Mouse (Mus musculus) MEL (cell line): ENCODE results near the gene Snx29. TPM values are rescaled to one million over a fixed set of nuclear protein-coding genes. Genes with fewer than 3 reads are reported as not detected.

Source experiments
- DNase-seq: peaks from one replicate; pipeline ENCODE4 v3.0.0; 2011; ENCODE audit warnings: low read depth, low spot score
- H3K27ac ChIP-seq: 2 replicates; pipeline ENCODE4 v1.5.1; 2012; ENCODE audit warnings: low read depth, mild to moderate bottlenecking, control low read depth, low read length, moderate library complexity; ENCODE audit not compliant: control insufficient read depth
- H3K27me3 ChIP-seq, 2 experiments: fragments of 150-350 bp in 1 of 2; sonication (generic) in 1 of 2; 2 replicates each; pipeline ENCODE4 v1.6.1; 2012; ENCODE audit warnings: low read length in 2 of 2, mild to moderate bottlenecking in 2 of 2, improper control_type of control experiment in 1 of 2, moderate library complexity in 1 of 2; ENCODE audit not compliant: insufficient read depth in 2 of 2, control insufficient read depth in 1 of 2
- H3K36me3 ChIP-seq, 2 experiments: 2 replicates each; pipeline ENCODE4 v1.6.1; 2012 to 2014; ENCODE audit warnings: low read length in 2 of 2, improper control_type of control experiment in 1 of 2, inconsistent platforms in 1 of 2, mild to moderate bottlenecking in 1 of 2; ENCODE audit not compliant: insufficient read depth in 2 of 2, control insufficient read depth in 1 of 2
- H3K4me1 ChIP-seq, 2 experiments: fragments of 150-350 bp in 1 of 2; sonication (generic) in 1 of 2; 2 replicates each; pipeline ENCODE4 v1.6.1; 2012; ENCODE audit warnings: low read length in 2 of 2, improper control_type of control experiment in 1 of 2, mild to moderate bottlenecking in 1 of 2; ENCODE audit not compliant: insufficient read depth in 2 of 2, control insufficient read depth in 1 of 2
- H3K4me3 ChIP-seq, 2 experiments: fragments of 150-350 bp in 1 of 2; sonication (generic) in 1 of 2; 2 replicates each; pipeline ENCODE4 v1.5.1; 2012; ENCODE audit warnings: low read depth in 2 of 2, low read length in 2 of 2, mild to moderate bottlenecking in 2 of 2, moderate library complexity in 2 of 2, control low read depth in 1 of 2, improper control_type of control experiment in 1 of 2; ENCODE audit not compliant: control insufficient read depth in 1 of 2, insufficient read depth in 1 of 2
- H3K79me2 ChIP-seq: 2 replicates; pipeline ENCODE4 v1.6.1; 2012; ENCODE audit warnings: mild to moderate bottlenecking, low read length, moderate library complexity; ENCODE audit not compliant: control insufficient read depth, poor library complexity, insufficient read depth
- H3K9ac ChIP-seq: 2 replicates; pipeline ENCODE4 v1.6.1; 2012; ENCODE audit warnings: low read depth, mild to moderate bottlenecking, control low read depth, low read length, moderate library complexity; ENCODE audit not compliant: control insufficient read depth, poor library complexity, severe bottlenecking
- H3K9me3 ChIP-seq: fragments of 150-350 bp; sonication (generic); replicated peaks from 2 replicates; pipeline ENCODE4 v1.6.1; 2012; ENCODE audit warnings: mild to moderate bottlenecking, low read length, improper control_type of control experiment, moderate library complexity; ENCODE audit not compliant: insufficient read depth
- E2F4 ChIP-seq: IDR thresholded peaks from 2 replicates; pipeline ENCODE4 v1.6.1; 2011; ENCODE audit warnings: low read depth, low read length, improper control_type of control experiment, borderline replicate concordance
- ELF1 ChIP-seq: IDR thresholded peaks from 2 replicates; pipeline ENCODE4 v1.6.1; 2014; ENCODE audit warnings: low read depth, mild to moderate bottlenecking, inconsistent platforms, low read length, improper control_type of control experiment, moderate library complexity
- EP300 ChIP-seq, 2 experiments: IDR thresholded peaks; 2 replicates each; pipeline ENCODE4 v1.6.1; 2011; ENCODE audit warnings: improper control_type of control experiment in 2 of 2, low read length in 2 of 2, low read depth in 1 of 2, mild to moderate bottlenecking in 1 of 2
- ETS1 ChIP-seq: IDR thresholded peaks from 2 replicates; pipeline ENCODE4 v1.6.1; 2012; ENCODE audit warnings: low read depth, mild to moderate bottlenecking, inconsistent platforms, low read length, improper control_type of control experiment, moderate library complexity
- GABPA ChIP-seq: IDR thresholded peaks from 2 replicates; pipeline ENCODE4 v1.6.1; 2012; ENCODE audit warnings: low read depth, mild to moderate bottlenecking, inconsistent platforms, low read length, improper control_type of control experiment, moderate library complexity
- JUND ChIP-seq: IDR thresholded peaks from 2 replicates; pipeline ENCODE4 v1.6.1; 2011; ENCODE audit warnings: low read depth, mild to moderate bottlenecking, improper control_type of control experiment, low read length
- MAFK ChIP-seq: IDR thresholded peaks from 2 replicates; pipeline ENCODE4 v1.6.1; 2011; ENCODE audit warnings: low read depth, mild to moderate bottlenecking, low read length, improper control_type of control experiment, borderline replicate concordance
- MAZ ChIP-seq: IDR thresholded peaks from 2 replicates; pipeline ENCODE4 v1.6.1; 2012; ENCODE audit warnings: low read depth, mild to moderate bottlenecking, inconsistent platforms, low read length, improper control_type of control experiment
- MEF2A ChIP-seq: IDR thresholded peaks from 2 replicates; pipeline ENCODE4 v1.6.1; 2014; ENCODE audit warnings: low read depth, mild to moderate bottlenecking, inconsistent platforms, low read length, improper control_type of control experiment; ENCODE audit not compliant: poor library complexity, insufficient replicate concordance, severe bottlenecking; ENCODE audit errors: extremely low read depth
- MXI1 ChIP-seq: IDR thresholded peaks from 2 replicates; pipeline ENCODE4 v1.6.1; 2011; ENCODE audit warnings: mild to moderate bottlenecking, low read depth, low read length, improper control_type of control experiment
- MYC ChIP-seq: IDR thresholded peaks from 2 replicates; pipeline ENCODE4 v1.6.1; 2011; ENCODE audit warnings: low read depth, mild to moderate bottlenecking, low read length, improper control_type of control experiment, moderate library complexity
- NELFE ChIP-seq: IDR thresholded peaks from 2 replicates; pipeline ENCODE4 v1.6.1; 2011; ENCODE audit warnings: low read depth, low read length, improper control_type of control experiment
- NRF1 ChIP-seq: IDR thresholded peaks from 2 replicates; pipeline ENCODE4 v1.6.1; 2014; ENCODE audit warnings: low read depth, mild to moderate bottlenecking, inconsistent platforms, low read length, improper control_type of control experiment, moderate library complexity; ENCODE audit not compliant: poor library complexity, insufficient read depth, severe bottlenecking
- POLR2A ChIP-seq, 2 experiments: IDR thresholded peaks; 2 replicates each; pipeline ENCODE4 v1.6.1; 2011 to 2012; ENCODE audit warnings: low read length in 2 of 2, mild to moderate bottlenecking in 2 of 2, control low read depth in 1 of 2, improper control_type of control experiment in 1 of 2, low read depth in 1 of 2, moderate library complexity in 1 of 2; ENCODE audit not compliant: control insufficient read depth in 1 of 2, insufficient read depth in 1 of 2, poor library complexity in 1 of 2
- POLR2AphosphoS2 ChIP-seq: IDR thresholded peaks from 2 replicates; pipeline ENCODE4 v1.6.1; 2011; ENCODE audit warnings: low read length, improper control_type of control experiment
- POLR2AphosphoS5 ChIP-seq: IDR thresholded peaks from 2 replicates; pipeline ENCODE4 v1.6.1; 2012; ENCODE audit warnings: low read depth, borderline replicate concordance, mild to moderate bottlenecking, inconsistent platforms, low read length, moderate library complexity, mixed read lengths
- RAD21 ChIP-seq: IDR thresholded peaks from 2 replicates; pipeline ENCODE4 v1.6.1; 2011; ENCODE audit warnings: mild to moderate bottlenecking, low read depth, low read length, improper control_type of control experiment
- RCOR1 ChIP-seq: IDR thresholded peaks from 2 replicates; pipeline ENCODE4 v1.6.1; 2012; ENCODE audit warnings: low read depth, mild to moderate bottlenecking, inconsistent platforms, low read length, improper control_type of control experiment
- SIN3A ChIP-seq: IDR thresholded peaks from 2 replicates; pipeline ENCODE4 v1.6.1; 2012; ENCODE audit warnings: low read length, improper control_type of control experiment, inconsistent platforms
- SMC3 ChIP-seq: IDR thresholded peaks from 2 replicates; pipeline ENCODE4 v1.6.1; 2011; ENCODE audit warnings: low read depth, low read length, improper control_type of control experiment
- TAL1 ChIP-seq: IDR thresholded peaks from 2 replicates; pipeline ENCODE4 v1.6.1; 2012; ENCODE audit warnings: mild to moderate bottlenecking, inconsistent platforms, low read length, moderate library complexity, mixed read lengths
- TCF12 ChIP-seq: IDR thresholded peaks from 2 replicates; pipeline ENCODE4 v1.6.1; 2014; ENCODE audit warnings: low read depth, mild to moderate bottlenecking, inconsistent platforms, low read length, improper control_type of control experiment, moderate library complexity
- UBTF ChIP-seq: IDR thresholded peaks from 2 replicates; pipeline ENCODE4 v1.6.1; 2012; ENCODE audit warnings: low read depth, mild to moderate bottlenecking, inconsistent platforms, low read length, improper control_type of control experiment, moderate library complexity, borderline replicate concordance; ENCODE audit not compliant: insufficient read depth
- USF1 ChIP-seq: IDR thresholded peaks from 2 replicates; pipeline ENCODE4 v1.6.1; 2014; ENCODE audit warnings: low read depth, mild to moderate bottlenecking, inconsistent platforms, low read length, improper control_type of control experiment, moderate library complexity
- USF2 ChIP-seq, 2 experiments: IDR thresholded peaks; 2 replicates each; pipeline ENCODE4 v1.6.1; 2011 to 2012; ENCODE audit warnings: improper control_type of control experiment in 2 of 2, low read length in 2 of 2, borderline replicate concordance in 1 of 2, inconsistent platforms in 1 of 2, low read depth in 1 of 2, mild to moderate bottlenecking in 1 of 2; ENCODE audit not compliant: insufficient read depth in 1 of 2
- ZC3H11A ChIP-seq: IDR thresholded peaks from 2 replicates; pipeline ENCODE4 v1.6.1; 2012; ENCODE audit warnings: low read depth, mild to moderate bottlenecking, inconsistent platforms, low read length, improper control_type of control experiment
- ZKSCAN1 ChIP-seq: IDR thresholded peaks from 2 replicates; pipeline ENCODE4 v1.6.1; 2012; ENCODE audit warnings: low read depth, mild to moderate bottlenecking, inconsistent platforms, low read length, improper control_type of control experiment, moderate library complexity
- ZMIZ1 ChIP-seq: IDR thresholded peaks from 2 replicates; pipeline ENCODE4 v1.6.1; 2012; ENCODE audit warnings: low read depth, mild to moderate bottlenecking, inconsistent platforms, low read length, improper control_type of control experiment, moderate library complexity
- ZNF384 ChIP-seq: IDR thresholded peaks from 2 replicates; pipeline ENCODE4 v1.6.1; 2012; ENCODE audit warnings: low read depth, mild to moderate bottlenecking, inconsistent platforms, low read length, improper control_type of control experiment
- polyA plus RNA-seq, 2 experiments: library from polyadenylated mRNA; stranded (reverse) in 1 of 2; unstranded in 1 of 2; fragments of >175 nt in 1 of 2; fragments of >200 nt in 1 of 2; gene quantifications; 2 replicates each; pipeline versions ENCODE4 v1.2.1 to v1.2.4; 2012; ENCODE audit warnings: low replicate concordance in 2 of 2, low read depth in 1 of 2; ENCODE audit not compliant: insufficient read length in 2 of 2, insufficient read depth in 1 of 2, missing spikeins in 1 of 2
- total RNA-seq: library from RNA; depleted of rRNA; stranded (reverse); fragments of 300-350 nt; gene quantifications from 2 replicates; pipeline ENCODE4 v1.2.3, GENCODE M21; 2012

The Snx29 gene
- total and polyA plus RNA-seq, 3 experiments: 0.72 to 0.73 TPM; not detected in 1

DNA sequence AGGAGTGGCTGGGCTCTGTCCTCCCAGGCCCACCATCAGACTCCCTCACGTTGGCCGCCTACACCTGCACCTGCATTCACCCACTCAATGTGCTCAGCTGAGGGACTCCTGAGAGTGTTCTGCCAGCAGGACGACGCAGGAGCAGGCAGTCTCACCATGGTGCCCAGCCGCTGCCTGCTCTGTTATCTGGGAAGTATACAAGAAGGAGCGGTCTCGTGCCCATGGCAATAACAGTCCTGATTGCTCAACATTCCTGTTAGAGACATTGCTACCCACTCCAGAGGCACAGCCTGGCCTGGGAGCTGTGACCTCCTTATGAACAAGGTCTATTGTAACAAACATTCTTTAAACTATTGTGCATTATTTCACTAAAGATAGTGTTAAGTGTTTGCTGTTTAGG is 435.2 kb downstream of the Snx29 start:
- H3K9ac ChIP-seq: no peak overlapping the region
- no peak for DNase-seq
- no peaks in the 10 kb centered on the region for H3K9me3 ChIP-seq
- H3K79me2 ChIP-seq: no peaks in the 10 kb centered on the region
- TF ChIP-seq ZC3H11A (no peak), UBTF (no peak), ELF1 (no peak), NELFE (no peak), MAZ (no peak), MXI1 (no peak), MYC (no peak), ZNF384 (no peak), E2F4 (no peak), POLR2AphosphoS5 (no peak), GABPA (no peak), RAD21 (no peak), JUND (no peak), NRF1 (no peak), RCOR1 (no peak), USF1 (no peak)
- no peaks in the 10 kb centered on the region for H3K4me1 ChIP-seq
- no peaks in the 10 kb centered on the region for H3K27me3 ChIP-seq
- H3K4me3 ChIP-seq: no peak overlapping the region
- H3K27ac ChIP-seq: no peak overlapping the region
- no peaks in the 10 kb centered on the region for H3K36me3 ChIP-seq

DNA sequence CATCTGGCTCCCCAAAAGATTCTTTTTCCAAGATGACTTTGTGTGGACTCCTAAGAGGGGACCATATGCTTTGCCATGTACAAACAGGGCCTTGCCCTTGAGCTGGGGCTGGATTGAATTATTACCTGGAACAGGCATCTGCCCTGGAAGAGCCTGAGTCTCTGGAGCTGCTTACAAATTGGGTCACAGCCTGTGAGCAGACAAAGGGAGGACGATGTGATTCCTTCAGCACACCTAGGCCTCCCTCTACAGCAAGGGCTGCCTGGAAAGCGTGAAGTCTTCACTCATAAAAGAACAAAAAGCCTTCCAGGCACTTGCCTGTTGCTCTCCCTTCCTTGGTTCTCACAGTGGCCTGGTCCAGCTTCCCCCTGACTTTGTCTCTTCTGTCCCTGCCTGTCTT is 449.6 kb downstream of the Snx29 start:
- DNase-seq: no peak
- TF ChIP-seq JUND (no peak), NELFE (no peak), ETS1 (no peak), ZC3H11A (no peak), ZKSCAN1 (no peak), MAFK (no peak), POLR2AphosphoS2 (no peak), RAD21 (no peak), MAZ (no peak), USF2 (IDR thresholded peaks at IDR 0.05; ENCODE audit: borderline replicate concordance in 1 of 2, insufficient read depth in 1 of 2, low read depth in 1 of 2, low read length in 2 of 2) (no peak), SMC3 (no peak), SIN3A (no peak), TCF12 (no peak), POLR2A (IDR thresholded peaks at IDR 0.05; ENCODE audit: control insufficient read depth in 1 of 2, insufficient read depth in 1 of 2, low read depth in 1 of 2, low read length in 2 of 2, poor library complexity in 1 of 2) (no peak), ZMIZ1 (no peak), UBTF (no peak), EP300 (IDR thresholded peaks at IDR 0.05; ENCODE audit: low read depth in 1 of 2, low read length in 2 of 2) (no peak), ELF1 (no peak), TAL1 (no peak), MEF2A (no peak)

More for the DNA sequence above, 449.6 kb downstream of the Snx29 start:
- Histone ChIP-seq H3K9me3 (no peaks in the 10 kb centered on the region), H3K4me1 (no peaks in the 10 kb centered on the region), H3K27me3 (no peaks in the 10 kb centered on the region), H3K27ac (no peak overlapping the region), H3K4me3 (no peak overlapping the region), H3K79me2 (no peaks in the 10 kb centered on the region), H3K36me3 (no peaks in the 10 kb centered on the region), H3K9ac (no peak overlapping the region)
